Mouse (Mus musculus): ENCODE measurements around the gene Pgpep1. TPM values are rescaled to one million over a fixed set of nuclear protein-coding genes. Genes with fewer than 3 reads are reported as not detected.

The Pgpep1 gene
- polyA plus RNA-seq (2014; fragmentation: Nextera tagmentation; extraction: Ambion mirVana): 103 and 108 TPM in 2 replicates

- WGBS: 2% methylated on average over 14 of the region's 14 CpGs
- ATAC-seq (ENCODE audit: low FRiP score) (peak; percentile 45), DNase-seq (ENCODE audit: low spot score, missing footprints) (peak; percentile 90)
- peaks cover 37% of the 10 kb centered on the region for H3K4me1 ChIP-seq (ENCODE audit: control insufficient read depth, insufficient read depth, low read length)
- peak within 1 kb of the TSS; percentile 82 for H3K9ac ChIP-seq (ENCODE audit: low read length)
- H3K27me3 ChIP-seq (ENCODE audit: control insufficient read depth, insufficient read depth, low read length): no peaks in the 10 kb centered on the region
- peak within 1 kb of the TSS; percentile 79 for H3K4me3 ChIP-seq (ENCODE audit: low read depth, low read length)
- H3K9me3 ChIP-seq (ENCODE audit: control insufficient read depth, low read length): no peaks in the 10 kb centered on the region
- peak within 1 kb of the TSS; percentile 91 for H3K4me2 ChIP-seq
- no peaks in the 10 kb centered on the region for H3K36me3 ChIP-seq (ENCODE audit: control insufficient read depth, insufficient read depth, low read length)
- peak within 1 kb of the TSS; percentile 48; the same call in 1 of the 2 replicates for H3K27ac ChIP-seq (ENCODE audit: low read depth, low read length)
These were observed at the start of gene Pgpep1 for GRCm38 (mm10) chr8:70660273-70660725. TSS of gene Pgpep1 (minus strand) at chr8:70660388.

- WGBS: 89% methylated on average over 9 of the region's 9 CpGs
- Histone ChIP-seq H3K4me1 (ENCODE audit: control insufficient read depth, insufficient read depth, low read length) (no peaks in the 10 kb centered on the region), H3K4me2 (no peak overlapping the region), H3K9ac (ENCODE audit: low read length) (no peak overlapping the region), H3K27me3 (ENCODE audit: control insufficient read depth, insufficient read depth, low read length) (no peaks in the 10 kb centered on the region), H3K27ac (ENCODE audit: low read depth, low read length) (no peak overlapping the region), H3K36me3 (ENCODE audit: control insufficient read depth, insufficient read depth, low read length) (no peaks in the 10 kb centered on the region), H3K9me3 (ENCODE audit: control insufficient read depth, low read length) (no peaks in the 10 kb centered on the region), H3K4me3 (ENCODE audit: low read depth, low read length) (no peak overlapping the region)
- ATAC-seq (ENCODE audit: low FRiP score) (no peak), DNase-seq (ENCODE audit: low spot score, missing footprints) (no peak)
These were observed 49.6 kb upstream of the Pgpep1 start for GRCm38 (mm10) chr8:70709794-70710193.

- H3K27ac ChIP-seq (ENCODE audit: low read depth, low read length): no peak overlapping the region
- no peak overlapping the region for H3K4me2 ChIP-seq
- no peaks in the 10 kb centered on the region for H3K27me3 ChIP-seq (ENCODE audit: control insufficient read depth, insufficient read depth, low read length)
- no peaks in the 10 kb centered on the region for H3K36me3 ChIP-seq (ENCODE audit: control insufficient read depth, insufficient read depth, low read length)
- ATAC-seq (ENCODE audit: low FRiP score): no peak
- WGBS: 92% methylated on average over 14 of the region's 14 CpGs
- no peak overlapping the region for H3K4me3 ChIP-seq (ENCODE audit: low read depth, low read length)
- DNase-seq (ENCODE audit: low spot score, missing footprints): no peak
- H3K4me1 ChIP-seq (ENCODE audit: control insufficient read depth, insufficient read depth, low read length): no peaks in the 10 kb centered on the region
- H3K9ac ChIP-seq (ENCODE audit: low read length): no peak overlapping the region
- H3K9me3 ChIP-seq (ENCODE audit: control insufficient read depth, low read length): no peaks in the 10 kb centered on the region
These were observed 48.1 kb upstream of the Pgpep1 start for GRCm38 (mm10) chr8:70708281-70708680.

- Histone ChIP-seq H3K27me3 (ENCODE audit: control insufficient read depth, insufficient read depth, low read length) (no peaks in the 10 kb centered on the region), H3K4me1 (ENCODE audit: control insufficient read depth, insufficient read depth, low read length) (peaks cover 12% of the 10 kb centered on the region), H3K4me2 (no peak within 1 kb of the TSS; the same call in 1 of the 2 replicates), H3K9ac (ENCODE audit: low read length) (no peak within 1 kb of the TSS), H3K27ac (ENCODE audit: low read depth, low read length) (no peak within 1 kb of the TSS), H3K4me3 (ENCODE audit: low read depth, low read length) (no peak within 1 kb of the TSS), H3K36me3 (ENCODE audit: control insufficient read depth, insufficient read depth, low read length) (no peaks in the 10 kb centered on the region), H3K9me3 (ENCODE audit: control insufficient read depth, low read length) (no peaks in the 10 kb centered on the region)
- no peak for DNase-seq (ENCODE audit: low spot score, missing footprints)
- ATAC-seq (ENCODE audit: low FRiP score): no peak
- WGBS: 90% methylated on average over 3 of the region's 3 CpGs
These were observed 43.1 kb upstream of the Pgpep1 start, which contains the start of gene Iqcn for GRCm38 (mm10) chr8:70703287-70703686. TSS of gene Iqcn (plus strand) at chr8:70703457.

- Histone ChIP-seq H3K27ac (ENCODE audit: low read depth, low read length) (no peak overlapping the region), H3K27me3 (ENCODE audit: control insufficient read depth, insufficient read depth, low read length) (no peaks in the 10 kb centered on the region), H3K36me3 (ENCODE audit: control insufficient read depth, insufficient read depth, low read length) (no peaks in the 10 kb centered on the region), H3K4me3 (ENCODE audit: low read depth, low read length) (no peak overlapping the region), H3K4me2 (no peak overlapping the region), H3K9ac (ENCODE audit: low read length) (no peak overlapping the region), H3K9me3 (ENCODE audit: control insufficient read depth, low read length) (no peaks in the 10 kb centered on the region), H3K4me1 (ENCODE audit: control insufficient read depth, insufficient read depth, low read length) (peaks cover 15% of the 10 kb centered on the region)
- 85% methylated on average over 3 of the region's 3 CpGs for WGBS
- ATAC-seq (ENCODE audit: low FRiP score) (no peak), DNase-seq (ENCODE audit: low spot score, missing footprints) (no peak)
These were observed 42.6 kb upstream of the Pgpep1 start for GRCm38 (mm10) chr8:70702842-70703182.

- Histone ChIP-seq H3K4me3 (ENCODE audit: low read depth, low read length) (no peak overlapping the region), H3K4me2 (peak overlapping the region; percentile 65; the same call in 1 of the 2 replicates)
These were observed 42.0 kb upstream of the Pgpep1 start for GRCm38 (mm10) chr8:70701982-70702841.

GRCm38 (mm10) chr8:70701048-70701981, 41.1 kb upstream of the Pgpep1 start:
- Histone ChIP-seq H3K27me3 (ENCODE audit: control insufficient read depth, insufficient read depth, low read length) (no peaks in the 10 kb centered on the region), H3K36me3 (ENCODE audit: control insufficient read depth, insufficient read depth, low read length) (no peaks in the 10 kb centered on the region), H3K9ac (ENCODE audit: low read length) (peak overlapping the region; percentile 99), H3K4me3 (ENCODE audit: low read depth, low read length) (peak overlapping the region; percentile 96), H3K9me3 (ENCODE audit: control insufficient read depth, low read length) (no peaks in the 10 kb centered on the region), H3K4me1 (ENCODE audit: control insufficient read depth, insufficient read depth, low read length) (peaks cover 30% of the 10 kb centered on the region), H3K27ac (ENCODE audit: low read depth, low read length) (peak overlapping the region; percentile 49), H3K4me2 (peak overlapping the region; percentile 65)
- no peak for ATAC-seq (ENCODE audit: low FRiP score)
- DNase-seq (ENCODE audit: low spot score, missing footprints): peak; percentile 87
- 58% methylated on average over 10 of the region's 10 CpGs for WGBS

More at GRCm38 (mm10) chr8:70701982-70702841, 42.0 kb upstream of the Pgpep1 start:
- H3K27ac ChIP-seq (ENCODE audit: low read depth, low read length): no peak overlapping the region
- no peaks in the 10 kb centered on the region for H3K27me3 ChIP-seq (ENCODE audit: control insufficient read depth, insufficient read depth, low read length)
- no peak overlapping the region for H3K9ac ChIP-seq (ENCODE audit: low read length)
- H3K4me1 ChIP-seq (ENCODE audit: control insufficient read depth, insufficient read depth, low read length): peaks cover 21% of the 10 kb centered on the region
- no peaks in the 10 kb centered on the region for H3K36me3 ChIP-seq (ENCODE audit: control insufficient read depth, insufficient read depth, low read length)
- ATAC-seq (ENCODE audit: low FRiP score) (no peak), DNase-seq (ENCODE audit: low spot score, missing footprints) (no peak)
- no peaks in the 10 kb centered on the region for H3K9me3 ChIP-seq (ENCODE audit: control insufficient read depth, low read length)
- 93% methylated on average over 2 of the region's 2 CpGs for WGBS

GRCm38 (mm10) chr8:70700555-70700922, 40.4 kb upstream of the Pgpep1 start:
- Histone ChIP-seq H3K4me3 (ENCODE audit: low read depth, low read length) (peak overlapping the region; percentile 96), H3K27me3 (ENCODE audit: control insufficient read depth, insufficient read depth, low read length) (no peaks in the 10 kb centered on the region), H3K36me3 (ENCODE audit: control insufficient read depth, insufficient read depth, low read length) (no peaks in the 10 kb centered on the region), H3K27ac (ENCODE audit: low read depth, low read length) (peak overlapping the region; percentile 96), H3K9me3 (ENCODE audit: control insufficient read depth, low read length) (no peaks in the 10 kb centered on the region), H3K4me2 (peak overlapping the region; percentile 65), H3K9ac (ENCODE audit: low read length) (peak overlapping the region; percentile 99), H3K4me1 (ENCODE audit: control insufficient read depth, insufficient read depth, low read length) (peaks cover 36% of the 10 kb centered on the region)
- ATAC-seq (ENCODE audit: low FRiP score) (peak; percentile 13; the same call in 1 of the 2 replicates), DNase-seq (ENCODE audit: low spot score, missing footprints) (peak; percentile 99)
- 2% methylated on average over 20 of the region's 20 CpGs for WGBS
